Mouse (Mus musculus): ENCODE results near the gene Olfr315.

DNA sequence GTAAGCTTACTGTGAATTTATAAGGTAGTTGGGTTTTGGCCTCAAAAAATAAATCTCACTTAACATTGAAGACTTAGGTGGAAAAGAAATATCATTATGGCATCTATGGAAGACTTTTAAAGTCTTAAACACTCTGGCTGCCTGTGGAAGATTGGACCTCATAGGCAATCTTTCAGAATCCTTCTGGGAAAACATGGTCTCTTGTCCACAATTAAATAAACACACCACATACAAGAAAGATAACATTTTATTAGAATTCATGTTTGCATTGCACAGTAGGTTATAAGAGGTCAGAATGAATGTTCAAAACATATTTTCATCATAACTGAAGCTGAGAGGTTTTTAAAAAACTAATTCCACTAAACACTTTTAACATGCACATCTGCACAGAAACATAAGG is 49.1 kb upstream of the Olfr315 start, which contains the start of gene Olfr318:
- TF ChIP-seq CTCF (IDR thresholded peaks at IDR 0.05; ENCODE audit: low read depth) (no peak), EP300 (optimal IDR thresholded peaks at IDR 0.05) (no peak)
